Mouse (Mus musculus) left cerebral cortex, adult 2 months (tissue): Measurements from ENCODE around the gene Egln3. TPM values are rescaled to one million over a fixed set of nuclear protein-coding genes. Genes with fewer than 3 reads are reported as not detected.

Source experiments
- DNase-seq, 2 experiments: peaks; one replicate each; pipeline ENCODE4 v3.0.0; 2021 to 2022; ENCODE audit warnings: low spot score in 2 of 2, mixed read lengths in 1 of 2; ENCODE audit errors: extremely low spot score in 1 of 2
- H3K27ac ChIP-seq: fragments of 200-600 bp; 2 replicates; pipeline ENCODE4 v1.8.1; 2022
- H3K4me3 ChIP-seq: fragments of 200-600 bp; 2 replicates; pipeline ENCODE4 v1.8.1; 2022
- CTCF ChIP-seq: fragments of 200-600 bp; IDR thresholded peaks from 2 replicates; pipeline ENCODE4 v1.8.1; 2022; ENCODE audit warnings: antibody characterized with exemption, mild to moderate bottlenecking, moderate library complexity
- intact Hi-C: fragments of 180-260 bp; cut with DNase I; formaldehyde crosslinking; loops from one replicate; pipeline ENCODE4 v1.15.1; 2025
- total RNA-seq, 2 experiments: library from RNA; stranded (reverse); gene quantifications; 2 replicates each; pipeline ENCODE4 v1.2.3; 2021

The Egln3 gene
- total RNA-seq, 2 experiments from 2014 or later, result 10.1 to 11.5 TPM

DNA sequence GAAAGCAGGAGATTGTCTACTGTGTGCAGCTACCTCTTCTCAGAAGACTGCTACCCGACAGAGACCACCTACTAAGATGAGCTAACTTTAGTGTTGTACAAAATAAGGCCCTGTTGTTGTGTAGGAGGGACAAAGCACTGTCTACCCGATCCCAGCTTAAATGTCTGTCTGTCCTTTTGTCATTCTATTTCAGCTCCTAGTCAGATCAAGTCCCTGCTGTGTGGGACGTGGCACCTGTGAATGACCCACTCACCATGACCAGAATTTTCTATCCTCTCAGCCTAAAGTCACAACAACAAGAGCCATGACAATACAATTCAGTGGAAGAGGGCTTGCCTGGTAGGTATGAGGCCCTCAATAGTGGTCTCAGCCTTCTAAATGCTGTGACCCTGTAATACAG is 25.3 kb downstream of the Egln3 start:
- Histone ChIP-seq H3K4me3 (no peak overlapping the region), H3K27ac (no peak overlapping the region)
- intact Hi-C loops, result no loop called here
- TF ChIP-seq CTCF, result no peak
- no peak for DNase-seq

GRCm38 (mm10) chr12:54168786-54169185 is 34.9 kb downstream of the Egln3 start:
- Histone ChIP-seq H3K4me3 (no peak overlapping the region), H3K27ac (no peak overlapping the region)
- no peak for DNase-seq
- intact Hi-C loops, result no loop called here
- TF ChIP-seq CTCF, result no peak

DNA sequence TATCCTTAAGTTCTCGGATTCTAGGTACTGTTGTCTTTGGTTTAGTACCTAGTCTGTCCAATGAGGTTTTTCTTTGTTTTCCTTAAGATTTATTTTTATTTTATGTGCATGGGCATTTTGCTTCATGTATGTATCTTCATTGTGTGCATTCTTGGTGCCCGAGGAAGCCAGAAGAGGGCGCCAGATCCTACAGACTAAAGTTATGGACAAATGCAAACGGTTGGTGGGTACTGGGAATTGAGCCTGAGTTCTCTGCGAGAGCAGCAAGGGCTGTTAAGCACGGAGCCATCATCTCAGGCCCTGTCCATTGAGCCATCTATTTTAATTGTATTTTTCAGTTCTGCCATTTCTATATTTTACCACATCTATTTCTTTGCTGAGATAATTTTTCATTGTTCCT is 35.9 kb downstream of the Egln3 start:
- intact Hi-C loops, result no loop called here

DNA sequence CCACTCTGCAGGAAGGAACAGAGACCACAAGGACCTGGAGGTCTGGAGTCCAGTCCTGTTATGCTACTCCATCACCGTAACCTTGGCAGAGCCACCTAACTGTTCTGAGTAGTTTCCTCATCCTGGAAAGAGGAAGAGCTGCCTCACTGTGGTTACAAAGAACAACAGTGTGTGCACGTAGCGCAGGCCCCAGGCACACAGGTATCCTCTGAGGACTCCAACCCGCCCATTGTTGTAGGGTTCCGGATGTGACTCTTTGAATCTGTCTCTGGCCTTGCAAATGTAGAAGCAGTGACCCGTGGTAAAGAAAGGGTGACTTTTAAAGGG is 39.0 kb downstream of the Egln3 start:
- intact Hi-C loops, result no loop called here
- no peak for DNase-seq
- no peak overlapping the region for H3K4me3 ChIP-seq
- no peak for TF ChIP-seq CTCF
- no peak overlapping the region for H3K27ac ChIP-seq

More for the DNA sequence above, 35.9 kb downstream of the Egln3 start:
- DNase-seq, result no peak
- TF ChIP-seq CTCF, result peak; percentile 31
- H3K27ac ChIP-seq, result no peak overlapping the region
- H3K4me3 ChIP-seq, result no peak overlapping the region

DNA sequence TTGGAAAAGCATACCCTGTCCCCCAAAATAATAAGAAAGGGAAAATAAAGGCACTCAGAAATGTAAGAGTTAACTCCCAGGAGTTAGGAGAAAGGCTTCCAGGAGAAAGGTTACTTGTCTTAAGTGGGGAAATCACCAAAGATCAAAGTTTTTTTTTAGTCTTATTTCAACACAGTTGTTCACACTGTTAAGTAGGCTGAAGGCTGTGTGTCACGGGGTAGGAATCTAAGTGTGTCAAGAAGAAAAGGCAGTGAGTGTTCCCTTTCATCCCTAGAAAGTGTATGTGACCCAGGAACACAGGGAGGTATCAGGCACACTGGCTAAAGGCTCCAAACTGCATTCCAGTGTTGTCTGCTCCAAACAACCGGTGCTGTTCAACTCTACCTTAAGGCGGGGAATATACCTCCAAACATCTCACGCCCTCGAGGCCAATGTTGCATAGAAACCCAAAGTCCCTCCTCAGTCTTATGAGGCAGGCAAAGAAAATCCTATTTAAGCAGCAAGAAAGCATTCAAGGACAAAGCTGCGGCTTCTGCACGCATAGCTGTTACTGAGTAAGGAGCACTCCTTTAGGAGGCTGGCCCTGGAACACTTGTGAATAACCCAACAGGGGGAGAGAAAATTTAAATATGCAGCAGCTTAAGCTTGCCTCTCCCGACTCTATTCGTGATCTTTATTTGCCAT is 39.5 kb downstream of the Egln3 start:
- no peak for TF ChIP-seq CTCF
- intact Hi-C loops, result no loop called here

DNA sequence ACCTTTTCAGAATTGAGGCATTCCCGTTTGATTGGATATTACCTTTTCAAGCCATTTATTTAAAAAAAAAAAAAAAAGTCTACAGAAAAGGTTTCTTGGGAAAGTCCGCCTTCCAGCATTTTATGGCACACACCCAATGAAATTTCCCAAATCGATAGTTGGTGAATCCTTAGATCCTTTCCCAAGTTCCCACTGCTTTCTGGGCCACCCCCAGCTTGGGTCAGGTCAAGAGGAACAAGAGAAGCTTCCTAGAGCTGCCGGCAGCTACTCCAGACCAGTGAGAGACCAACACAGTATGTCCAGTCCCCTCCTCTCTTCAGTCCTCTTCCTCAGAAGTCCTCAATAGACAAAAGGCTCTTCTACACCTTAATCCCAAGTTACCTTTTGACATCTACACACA is 40.5 kb downstream of the Egln3 start:
- TF ChIP-seq CTCF, result no peak
- intact Hi-C loops, result no loop called here
- Histone ChIP-seq H3K4me3 (no peak overlapping the region; the same call in 1 of the 2 replicates), H3K27ac (no peak overlapping the region)
- no peak for DNase-seq

More for the DNA sequence above, 39.5 kb downstream of the Egln3 start:
- H3K4me3 ChIP-seq, result no peak overlapping the region
- no peak overlapping the region for H3K27ac ChIP-seq
- DNase-seq, result no peak

- no peak for DNase-seq
- intact Hi-C loops, result no loop called here
- no peak overlapping the region for H3K27ac ChIP-seq
- TF ChIP-seq CTCF, result no peak
- peak overlapping the region; percentile 29; the same call in 1 of the 2 replicates for H3K4me3 ChIP-seq
These were observed 41.0 kb downstream of the Egln3 start for GRCm38 (mm10) chr12:54162637-54163131.

DNA sequence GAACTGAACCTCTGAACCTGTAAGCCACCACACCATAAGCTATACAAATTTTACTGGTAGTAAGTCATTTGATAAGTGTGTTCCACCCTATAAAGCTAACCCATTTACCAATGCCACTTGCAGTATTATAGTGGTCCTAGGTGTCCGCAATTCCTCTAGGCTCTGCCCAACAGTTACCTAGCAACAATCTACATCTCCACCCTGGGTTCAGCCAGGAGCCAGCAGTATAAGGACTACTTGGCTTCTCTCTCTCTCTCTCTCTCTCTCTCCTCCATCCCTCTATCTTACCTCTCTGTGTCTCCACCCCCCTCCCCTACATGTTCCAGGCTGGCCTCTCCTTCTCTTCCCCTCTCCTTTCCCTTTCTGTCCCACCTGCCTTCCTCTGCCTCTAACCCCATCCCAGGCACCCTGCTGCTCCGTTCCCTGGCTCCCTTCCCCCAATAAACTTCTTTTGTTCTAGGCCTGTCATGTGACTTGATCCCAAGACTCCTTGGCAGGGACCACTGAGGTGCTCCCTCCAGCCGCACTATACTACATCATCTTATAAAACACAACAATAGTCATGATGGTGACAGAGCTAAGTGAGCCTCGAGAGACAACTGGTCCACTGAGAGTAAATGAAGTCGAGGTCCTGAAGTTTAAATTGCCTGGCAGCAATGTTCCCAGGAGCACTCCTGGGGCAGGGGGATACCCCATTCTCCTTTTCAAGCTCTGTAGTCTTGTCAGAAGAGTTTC is 42.0 kb downstream of the Egln3 start:
- no peak for TF ChIP-seq CTCF
- DNase-seq, result no peak
- Histone ChIP-seq H3K27ac (no peak overlapping the region), H3K4me3 (no peak overlapping the region)
- intact Hi-C loops, result no loop called here

- intact Hi-C loops, result no loop called here
- H3K27ac ChIP-seq, result no peak overlapping the region
- TF ChIP-seq CTCF, result no peak
- DNase-seq, result no peak
- no peak overlapping the region for H3K4me3 ChIP-seq
These were observed 43.4 kb downstream of the Egln3 start for GRCm38 (mm10) chr12:54160279-54160678.

GRCm38 (mm10) chr12:54154771-54155170 is 48.9 kb downstream of the Egln3 start:
- DNase-seq, result no peak
- intact Hi-C loops, result no loop called here
- no peak for TF ChIP-seq CTCF

DNA sequence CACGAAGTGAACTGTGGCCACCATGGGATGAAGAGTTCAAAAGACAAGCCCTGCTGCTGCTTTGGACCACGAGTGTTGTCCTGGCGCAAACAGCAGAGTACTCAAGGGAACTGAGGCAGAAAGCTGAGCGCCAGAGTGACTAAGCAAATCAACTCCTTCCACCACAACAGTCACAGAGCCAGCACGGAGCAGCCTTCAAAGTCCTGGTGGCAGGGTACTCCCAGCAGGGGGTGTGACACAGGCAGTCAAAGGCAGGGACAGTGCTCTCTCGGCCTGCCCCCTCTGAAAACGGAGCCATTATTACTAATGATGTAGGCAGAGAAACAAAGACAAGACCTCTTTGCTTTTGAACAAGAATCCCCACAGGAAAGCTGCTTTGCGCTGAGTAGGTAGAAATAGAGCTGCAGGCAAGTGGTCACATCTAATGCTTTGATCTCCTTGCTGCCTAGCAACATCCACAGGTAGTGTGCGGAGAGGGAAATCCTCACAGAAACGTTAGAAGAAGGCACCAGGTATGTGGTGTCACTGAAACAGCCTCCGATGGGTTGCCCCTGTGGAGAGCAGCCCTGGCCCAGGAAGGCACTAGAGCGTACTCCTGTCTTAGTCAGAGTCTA is 56.6 kb downstream of the Egln3 start:
- no peak overlapping the region for H3K4me3 ChIP-seq
- no peak for TF ChIP-seq CTCF
- intact Hi-C loops, result no loop called here
- no peak overlapping the region for H3K27ac ChIP-seq
- DNase-seq, result no peak

More at GRCm38 (mm10) chr12:54154771-54155170, 48.9 kb downstream of the Egln3 start:
- H3K27ac ChIP-seq, result no peak overlapping the region
- no peak overlapping the region for H3K4me3 ChIP-seq
